Mouse (Mus musculus) 3T3-L1 (cell line): ENCODE data around the gene Actr1a.
A peak's percentile ranks its signal among the peaks of the same experiment; 100 is the strongest.

Source experiments
- DNase-seq: peaks from one replicate; pipeline ENCODE4 v3.0.0-alpha.2; 2015; ENCODE audit warnings: low read depth, low spot score

Actr1a gene

GRCm38 (mm10) chr19:46395109-46396009, at the start of gene Actr1a:
Gene Actr1a (minus strand): TSS chr19:46395748.
- DNase-seq = peak; percentile 100

- DNase-seq = peak; percentile 98
These were observed 48.7 kb upstream of the Actr1a start for GRCm38 (mm10) chr19:46444209-46444608.

GRCm38 (mm10) chr19:46443509-46443908, 48.0 kb upstream of the Actr1a start:
- DNase-seq = no peak

- DNase-seq = peak; percentile 42
These were observed 39.9 kb upstream of the Actr1a start for GRCm38 (mm10) chr19:46435492-46435891.

- no peak for DNase-seq
These were observed 39.0 kb upstream of the Actr1a start for GRCm38 (mm10) chr19:46434591-46434990.

GRCm38 (mm10) chr19:46434148-46434547, 38.6 kb upstream of the Actr1a start:
- no peak for DNase-seq

GRCm38 (mm10) chr19:46433712-46434111, 38.2 kb upstream of the Actr1a start:
- DNase-seq = no peak

GRCm38 (mm10) chr19:46429250-46429649, 33.7 kb upstream of the Actr1a start:
- peak; percentile 47 for DNase-seq

GRCm38 (mm10) chr19:46426488-46426887, 30.9 kb upstream of the Actr1a start:
- no peak for DNase-seq

- no peak for DNase-seq
These were observed 29.7 kb upstream of the Actr1a start for GRCm38 (mm10) chr19:46425266-46425665.

- DNase-seq = peak; percentile 75
These were observed 27.1 kb upstream of the Actr1a start for GRCm38 (mm10) chr19:46422384-46423338.

GRCm38 (mm10) chr19:46420410-46420809, 24.9 kb upstream of the Actr1a start:
- DNase-seq = no peak

GRCm38 (mm10) chr19:46418051-46418450, 22.5 kb upstream of the Actr1a start:
- DNase-seq = no peak

GRCm38 (mm10) chr19:46416276-46416675, 20.7 kb upstream of the Actr1a start:
- DNase-seq = no peak

GRCm38 (mm10) chr19:46414486-46414885, 18.9 kb upstream of the Actr1a start:
- DNase-seq = no peak

GRCm38 (mm10) chr19:46413969-46414368, 18.4 kb upstream of the Actr1a start:
- DNase-seq = no peak

- peak; percentile 23 for DNase-seq
These were observed 16.7 kb upstream of the Actr1a start for GRCm38 (mm10) chr19:46412056-46412805.

- DNase-seq = no peak
These were observed 14.0 kb upstream of the Actr1a start for GRCm38 (mm10) chr19:46409506-46409905.

- no peak for DNase-seq
These were observed 11.2 kb upstream of the Actr1a start for GRCm38 (mm10) chr19:46406592-46407386.

GRCm38 (mm10) chr19:46404030-46404429, 8.5 kb upstream of the Actr1a start:
- no peak for DNase-seq

- no peak for DNase-seq
These were observed 5.0 kb upstream of the Actr1a start for GRCm38 (mm10) chr19:46400558-46400957.
